Mouse (Mus musculus) T-cell, adult 66 days (primary cell): ENCODE data around the gene Syne3. TPM values are rescaled to one million over a fixed set of nuclear protein-coding genes. Genes with fewer than 3 reads are reported as not detected.

Experiments used
- total RNA-seq, 2 experiments: library from RNA; stranded (reverse); gene quantifications; 3 replicates in 1 of 2; 4 replicates in 1 of 2; pipeline ENCODE4 v1.2.4; 2023

Syne3 gene
- total RNA-seq: 10 to 100 TPM in 1 of 2 experiments, 1 to 10 TPM in 1; 8.9 to 10.7 TPM

DNA sequence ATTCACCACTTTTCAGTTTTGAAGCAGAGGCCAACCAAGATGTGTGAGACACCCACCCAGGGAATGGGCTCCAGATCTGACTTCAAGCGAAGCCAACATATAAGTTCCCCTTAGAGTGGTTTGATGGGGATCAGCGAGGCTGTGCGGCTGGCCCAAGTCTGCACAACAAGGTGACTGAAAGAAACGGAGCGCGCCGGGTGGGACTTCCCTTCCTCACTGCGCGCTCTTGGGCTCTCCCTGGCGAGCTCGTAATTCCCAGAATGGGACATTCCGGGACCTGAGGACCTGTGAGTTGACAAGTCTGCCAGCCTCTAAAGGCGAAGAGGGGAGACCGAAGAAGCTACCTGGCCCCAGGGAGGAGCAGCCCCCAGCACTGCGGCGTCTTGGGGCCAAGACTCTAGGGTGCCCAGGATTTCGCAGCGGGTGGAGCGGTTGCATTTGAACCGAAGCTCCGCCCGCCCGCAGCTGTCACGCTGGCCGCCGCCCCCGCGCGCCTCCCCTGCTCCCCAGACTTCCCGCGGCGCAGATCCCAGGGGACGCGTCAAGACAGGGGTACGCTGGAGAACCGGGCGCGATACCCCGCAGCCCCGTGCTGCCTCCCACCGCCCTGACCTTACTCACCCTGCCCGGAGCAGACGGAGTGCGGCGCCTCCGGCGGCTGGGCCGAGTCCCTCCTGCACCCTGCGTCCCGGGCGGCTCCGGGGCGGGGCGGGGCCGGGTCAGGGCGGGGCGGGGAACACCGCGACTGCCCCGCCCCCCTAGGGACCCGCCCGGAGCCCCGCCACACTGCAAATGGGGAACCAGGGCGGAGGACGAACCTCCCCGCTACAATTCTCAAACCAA lies at the start of gene Syne3:
Syne3 (minus strand) TSS at position 440 of the 843 bp plus-strand sequence.

DNA sequence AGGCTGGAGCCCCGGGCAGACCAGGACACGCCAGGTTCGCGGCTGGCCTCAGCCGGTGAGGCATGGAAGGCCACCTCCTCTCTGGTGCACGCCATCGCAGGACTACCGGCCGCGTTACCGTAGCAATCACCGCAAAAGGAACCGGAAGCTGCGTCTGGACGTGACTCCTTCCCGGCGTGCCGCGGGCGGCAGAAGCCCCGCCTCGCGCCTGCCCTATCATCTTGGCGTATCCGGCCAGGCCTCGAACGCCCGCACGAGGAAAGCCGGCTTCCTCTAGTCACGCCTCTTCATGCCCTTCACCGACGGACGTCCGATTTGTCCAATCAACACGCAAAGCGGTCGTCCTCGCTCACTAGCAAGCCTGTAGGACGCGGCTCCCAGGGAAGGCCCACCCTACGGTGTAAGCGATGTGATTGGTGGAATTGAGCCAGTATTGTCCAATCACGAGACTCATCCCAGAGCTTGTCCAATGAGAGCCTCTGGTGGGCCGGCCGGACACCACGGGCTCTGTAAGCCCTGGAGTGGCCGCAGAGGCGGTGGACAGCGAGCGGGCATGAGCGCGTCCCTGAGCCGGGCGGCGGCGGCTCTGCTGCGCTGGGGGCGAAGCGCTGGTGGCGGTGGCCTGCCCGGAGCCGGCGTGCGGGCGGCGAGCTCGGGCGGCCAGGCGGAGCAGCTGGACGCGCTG lies 22.7 kb upstream of the Syne3 start, which contains the start of gene Glrx5:
Glrx5 (plus strand) TSS at position 542 of the 685 bp plus-strand sequence.

Other genes with a start within 250 kb of the Syne3 start
- not detected for gene Clmn, start 144.7 kb downstream of the Syne3 start, total RNA-seq
- gene Glrx5, start 22.9 kb upstream of the Syne3 start, total RNA-seq: 10 to 100 TPM; 28.3 to 31.8 TPM
- not detected for gene Tcl1b2, start 136.2 kb upstream of the Syne3 start, total RNA-seq
- not detected for gene Tcl1b1, start 149.9 kb upstream of the Syne3 start, total RNA-seq
- gene Tcl1b5, start 166.5 kb upstream of the Syne3 start, total RNA-seq: not detected
- gene Tcl1b3, start 181.2 kb upstream of the Syne3 start, total RNA-seq: not detected
- gene Tcl1b4, start 192.1 kb upstream of the Syne3 start, total RNA-seq: not detected
- gene Tcl1, start 213.0 kb upstream of the Syne3 start, total RNA-seq: not detected